Mouse (Mus musculus) liver, adult 2 months (tissue): ENCODE measurements around the gene Metap1. TPM values are rescaled to one million over a fixed set of nuclear protein-coding genes. Genes with fewer than 3 reads are reported as not detected.
"Not testable (repeated sequence)": the region's sequence is repeated elsewhere in the genome, so short reads cannot be mapped to it uniquely, and the experiment has no call there.

Experiments used
- DNase-seq: peaks from one replicate; pipeline ENCODE4 v3.0.0-alpha.2; 2011; ENCODE audit warnings: low read depth, low spot score; ENCODE audit errors: extremely low read depth
- H3K27ac ChIP-seq: fragments of 200-500 bp; replicated peaks from 2 replicates; pipeline ENCODE4 v1.5.1; 2012; ENCODE audit warnings: low read depth, mild to moderate bottlenecking, control low read depth, inconsistent platforms, low read length; ENCODE audit not compliant: insufficient read depth
- H3K27me3 ChIP-seq: fragments of 200-500 bp; 2 replicates; pipeline ENCODE4 v1.6.1; 2012; ENCODE audit warnings: mild to moderate bottlenecking, moderate library complexity, low read length, inconsistent platforms; ENCODE audit not compliant: control insufficient read depth, insufficient read depth
- H3K36me3 ChIP-seq: fragments of 200-500 bp; 2 replicates; pipeline ENCODE4 v1.6.1; 2012; ENCODE audit warnings: low read length, inconsistent platforms; ENCODE audit not compliant: control insufficient read depth, insufficient read depth
- H3K4me1 ChIP-seq: fragments of 200-500 bp; 2 replicates; pipeline ENCODE4 v1.6.1; 2011; ENCODE audit warnings: low read length; ENCODE audit not compliant: control insufficient read depth, insufficient read depth
- H3K4me3 ChIP-seq: fragments of 200-500 bp; 2 replicates; pipeline ENCODE4 v1.5.1; 2011; ENCODE audit warnings: low read depth, mild to moderate bottlenecking, control low read depth, low read length, moderate library complexity; ENCODE audit not compliant: insufficient read depth
- H3K79me2 ChIP-seq: fragments of 200-500 bp; 2 replicates; pipeline ENCODE4 v1.6.1; 2012; ENCODE audit warnings: inconsistent platforms, mild to moderate bottlenecking, low read length, moderate library complexity; ENCODE audit not compliant: control insufficient read depth, insufficient read depth
- H3K9ac ChIP-seq: fragments of 200-500 bp; 2 replicates; pipeline ENCODE4 v1.6.1; 2012; ENCODE audit warnings: low read depth, mild to moderate bottlenecking, control low read depth, inconsistent platforms, low read length
- CTCF ChIP-seq: fragments of 200-500 bp; IDR thresholded peaks from 2 replicates; pipeline ENCODE4 v1.5.1; 2011; ENCODE audit warnings: low read depth, low read length, control low read depth
- POLR2A ChIP-seq: fragments of 200-500 bp; IDR thresholded peaks from 2 replicates; pipeline ENCODE4 v1.6.1; 2011; ENCODE audit warnings: low read length, control low read depth; ENCODE audit not compliant: insufficient read depth; ENCODE audit errors: extremely low read depth
- WGBS: fragments of 180-500 bp; shearing (Covaris S2); methylation state at CpG from one replicate; pipeline ENCODE4 v1.1.7; 2018; 5-methylcytosine and 5-hydroxymethylcytosine counted together
- polyA plus RNA-seq: library from polyadenylated mRNA; depleted of rRNA; stranded (reverse); fragments of >200 nt; gene quantifications from 2 replicates; pipeline ENCODE4 v1.2.3, GENCODE M21; 2012
- total RNA-seq: library from RNA; depleted of rRNA; stranded (reverse); fragments of >200 nt; gene quantifications from 2 replicates; pipeline ENCODE4 v1.2.3, GENCODE M21; 2014

The Metap1 gene
- total and polyA plus RNA-seq, 2 experiments = 11.7 to 31.4 TPM

- Histone ChIP-seq H3K4me3 (no peak overlapping the region), H3K27me3 (no peaks in the 10 kb centered on the region), H3K36me3 (peaks cover 20% of the 10 kb centered on the region), H3K4me1 (peaks cover 2% of the 10 kb centered on the region; the same call in 1 of the 2 replicates), H3K27ac (no peak overlapping the region), H3K9ac (no peak overlapping the region), H3K79me2 (peaks cover 17% of the 10 kb centered on the region)
- 35% methylated on average over 2 of the region's 2 CpGs for WGBS
- no peak for TF ChIP-seq POLR2A
- no peak for TF ChIP-seq CTCF
- DNase-seq = no peak
These were observed 6.1 kb downstream of the Metap1 start for GRCm38 (mm10) chr3:138483240-138483639.

GRCm38 (mm10) chr3:138481526-138482284 lies 7.6 kb downstream of the Metap1 start:
- peak; percentile 24 for DNase-seq
- Histone ChIP-seq H3K27me3 (no peaks in the 10 kb centered on the region), H3K4me3 (no peak overlapping the region), H3K27ac (no peak overlapping the region), H3K4me1 (peaks cover 2% of the 10 kb centered on the region; the same call in 1 of the 2 replicates), H3K79me2 (peaks cover 17% of the 10 kb centered on the region), H3K36me3 (peaks cover 23% of the 10 kb centered on the region), H3K9ac (no peak overlapping the region)
- TF ChIP-seq POLR2A = no peak
- TF ChIP-seq CTCF = no peak
- WGBS = 49% methylated on average over 14 of the region's 14 CpGs

GRCm38 (mm10) chr3:138479489-138479888 lies 9.8 kb downstream of the Metap1 start:
- Histone ChIP-seq H3K4me1 (peaks cover 2% of the 10 kb centered on the region; the same call in 1 of the 2 replicates), H3K79me2 (peaks cover 4% of the 10 kb centered on the region), H3K27ac (no peak overlapping the region), H3K27me3 (no peaks in the 10 kb centered on the region), H3K4me3 (no peak overlapping the region), H3K36me3 (peaks cover 19% of the 10 kb centered on the region), H3K9ac (no peak overlapping the region)
- DNase-seq = no peak
- 97% methylated on average over 8 of the region's 8 CpGs for whole genome bisulfite sequencing
- TF ChIP-seq POLR2A = no peak

- Histone ChIP-seq H3K9ac (no peak overlapping the region), H3K4me1 (no peaks in the 10 kb centered on the region), H3K4me3 (no peak overlapping the region), H3K79me2 (no peaks in the 10 kb centered on the region; the same call in 1 of the 2 replicates), H3K27me3 (no peaks in the 10 kb centered on the region), H3K27ac (no peak overlapping the region), H3K36me3 (peaks cover 36% of the 10 kb centered on the region)
- WGBS = 97% methylated on average over 3 of the region's 3 CpGs
- no peak for DNase-seq
- TF ChIP-seq POLR2A (no peak), CTCF (no peak)
These were observed 18.2 kb downstream of the Metap1 start for GRCm38 (mm10) chr3:138471066-138471465.

- not testable (repeated sequence) for H3K27me3 ChIP-seq, H3K4me1 ChIP-seq, H3K79me2 ChIP-seq, H3K4me3 ChIP-seq, H3K27ac ChIP-seq, H3K9ac ChIP-seq, DNase-seq
- H3K36me3 ChIP-seq = peaks cover 44% of the 10 kb centered on the region
- WGBS = 66% methylated on average over 1 of the region's 1 CpGs
These were observed 22.7 kb downstream of the Metap1 start for GRCm38 (mm10) chr3:138466656-138467055.

GRCm38 (mm10) chr3:138464573-138465147 lies 24.7 kb downstream of the Metap1 start:
- TF ChIP-seq POLR2A (no peak), CTCF (no peak)
- 86% methylated on average over 16 of the region's 16 CpGs for WGBS
- Histone ChIP-seq H3K4me3 (no peak overlapping the region), H3K27ac (no peak overlapping the region), H3K79me2 (no peaks in the 10 kb centered on the region), H3K27me3 (no peaks in the 10 kb centered on the region), H3K4me1 (no peaks in the 10 kb centered on the region), H3K36me3 (peaks cover 52% of the 10 kb centered on the region), H3K9ac (no peak overlapping the region)
- no peak for DNase-seq
